Mouse (Mus musculus): ENCODE results near the gene Apba3.

GRCm38 (mm10) chr10:81252424-81253419, 14.0 kb upstream of the Apba3 start, which contains the start of gene Matk:
- TF ChIP-seq CTCF (IDR thresholded peaks at IDR 0.05; ENCODE audit: control insufficient read depth, insufficient read depth, low read length) (no peak), POLR2A (IDR thresholded peaks at IDR 0.05; ENCODE audit: borderline replicate concordance, control insufficient read depth, low read depth, low read length) (no peak)
